Mouse (Mus musculus): ENCODE data around the gene Ddr2.
A peak's percentile ranks its signal among the peaks of the same experiment; 100 is the strongest.

Gene Ddr2

GRCm38 (mm10) chr1:169948280-169948679, 162.3 kb downstream of the Ddr2 start:
- ATAC-seq (ENCODE audit: low TSS enrichment): no peak

GRCm38 (mm10) chr1:169947654-169948053, 162.9 kb downstream of the Ddr2 start:
- ATAC-seq (ENCODE audit: low TSS enrichment): no peak

GRCm38 (mm10) chr1:169946004-169946403, 164.6 kb downstream of the Ddr2 start:
- no peak for ATAC-seq (ENCODE audit: low TSS enrichment)

GRCm38 (mm10) chr1:169939345-169939744, 171.2 kb downstream of the Ddr2 start:
- peak; percentile 44; the same call in 1 of the 2 replicates for ATAC-seq (ENCODE audit: low TSS enrichment)

GRCm38 (mm10) chr1:169934005-169934725, 176.4 kb downstream of the Ddr2 start:
- ATAC-seq (ENCODE audit: low TSS enrichment): peak; percentile 77

GRCm38 (mm10) chr1:169932122-169932746, 178.3 kb downstream of the Ddr2 start:
- ATAC-seq (ENCODE audit: low TSS enrichment): no peak

- no peak for ATAC-seq (ENCODE audit: low TSS enrichment)
These were observed 178.9 kb downstream of the Ddr2 start for GRCm38 (mm10) chr1:169931698-169932097.

- ATAC-seq (ENCODE audit: low TSS enrichment): peak; percentile 47; the same call in 1 of the 2 replicates
These were observed 182.0 kb downstream of the Ddr2 start, which contains the start of gene Ccdc190 for GRCm38 (mm10) chr1:169928454-169928971. TSS of gene Ccdc190 (plus strand) at chr1:169928648.

GRCm38 (mm10) chr1:169927753-169928369, 182.7 kb downstream of the Ddr2 start:
- ATAC-seq (ENCODE audit: low TSS enrichment): no peak

GRCm38 (mm10) chr1:169924567-169924966, 186.0 kb downstream of the Ddr2 start:
- ATAC-seq (ENCODE audit: low TSS enrichment): no peak
